Mouse (Mus musculus): ENCODE measurements around the gene Gm3327. TPM values are rescaled to one million over a fixed set of nuclear protein-coding genes. Genes with fewer than 3 reads are reported as not detected.

Gm3327 gene
- total RNA-seq (2023; ENCODE audit: inconsistent age), result not detected in 4 replicates

DNA sequence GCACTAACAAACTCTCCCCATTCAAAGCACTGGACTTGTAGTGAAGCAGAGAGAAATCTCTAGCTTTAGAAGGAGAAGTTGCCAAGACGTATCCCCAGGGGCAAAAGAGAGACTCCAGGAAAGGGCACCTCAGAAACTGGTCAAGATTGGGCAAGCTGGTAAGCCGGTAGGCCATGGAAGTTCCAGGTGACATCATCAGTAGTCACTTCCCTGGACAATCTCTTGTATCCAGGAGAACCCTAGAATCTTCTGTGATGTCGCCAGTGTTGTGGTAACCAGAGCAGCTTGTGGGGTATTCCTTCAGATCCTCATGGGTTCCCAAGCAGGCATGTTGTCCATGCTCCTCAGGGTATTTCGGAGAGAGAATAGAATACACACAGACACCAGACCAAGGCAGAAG is at the start of gene Gm3327:
TSS of gene Gm3327 (plus strand) at position 301 of the 400 bp plus-strand sequence.

DNA sequence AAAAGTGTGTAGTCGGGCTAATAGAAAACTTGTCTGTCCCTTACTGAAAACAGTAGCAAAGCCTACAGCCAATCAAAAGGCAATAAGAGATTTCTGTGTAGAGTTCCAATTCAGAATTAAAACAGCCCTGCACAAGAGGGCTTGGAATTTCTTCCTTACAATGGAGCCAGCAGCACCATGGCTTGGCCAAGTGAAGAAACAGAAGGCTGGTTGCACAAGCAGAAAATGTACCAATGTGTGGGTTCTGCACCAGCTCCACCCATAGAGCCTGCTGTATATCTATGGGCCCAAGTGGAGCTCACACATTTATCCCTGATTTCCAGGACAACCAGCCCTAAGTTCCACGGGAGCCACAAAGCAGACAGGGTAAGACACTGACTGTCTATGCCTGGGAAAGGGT is 21.3 kb upstream of the Gm3327 start, which contains the start of gene Ear2:
TSS of gene Ear2 (plus strand) at position 301 of the 400 bp plus-strand sequence.

Other genes starting within 250 kb of the Gm3327 start
- gene Ear1, start 248.3 kb upstream of the Gm3327 start, total RNA-seq (2023; ENCODE audit: inconsistent age), result not detected in 4 replicates
- not detected in 4 replicates for gene Ear10, start 200.3 kb upstream of the Gm3327 start, total RNA-seq (2023; ENCODE audit: inconsistent age)
- not detected in 4 replicates for gene Gm8113, start 198.5 kb upstream of the Gm3327 start, total RNA-seq (2023; ENCODE audit: inconsistent age)
- not detected in 4 replicates for gene Ang5, start 166.8 kb upstream of the Gm3327 start, total RNA-seq (2023; ENCODE audit: inconsistent age)
- gene Ang6, start 121.6 kb upstream of the Gm3327 start, total RNA-seq (2023; ENCODE audit: inconsistent age), result not detected in 4 replicates
- 0.77 to 1.6 TPM in 2 of 4 replicates, not detected in the others for gene Ear2, start 21.2 kb upstream of the Gm3327 start, total RNA-seq (2023; ENCODE audit: inconsistent age)
- not detected in 4 replicates for gene Gm8212, start 73.8 kb downstream of the Gm3327 start, total RNA-seq (2023; ENCODE audit: inconsistent age)
- not detected in 4 replicates for gene 4930503E14Rik, start 89.4 kb downstream of the Gm3327 start, total RNA-seq (2023; ENCODE audit: inconsistent age)
- not detected in 4 replicates for gene Gm8220, start 161.7 kb downstream of the Gm3327 start, total RNA-seq (2023; ENCODE audit: inconsistent age)
- gene Gm5930, start 214.7 kb downstream of the Gm3327 start, total RNA-seq (2023; ENCODE audit: inconsistent age), result not detected in 4 replicates
- not detected in 4 replicates for gene Gm8229, start 241.5 kb downstream of the Gm3327 start, total RNA-seq (2023; ENCODE audit: inconsistent age)